Mouse (Mus musculus) layer of hippocampus, postnatal 25 days (tissue): ENCODE data around the gene Apoc3. TPM values are rescaled to one million over a fixed set of nuclear protein-coding genes. Genes with fewer than 3 reads are reported as not detected.

Experiments used
- DNase-seq, 2 experiments: peaks; one replicate each; pipeline ENCODE4 v3.0.0; 2022; ENCODE audit warnings: mixed read lengths in 2 of 2, low spot score in 1 of 2; ENCODE audit errors: extremely low spot score in 1 of 2
- total RNA-seq, 2 experiments: library from RNA; stranded (reverse); gene quantifications; 2 replicates each; pipeline ENCODE4 v1.2.3; 2021

Apoc3 gene
- total RNA-seq, 2 experiments from 2014 or later: 0.94 to 0.96 TPM

DNA sequence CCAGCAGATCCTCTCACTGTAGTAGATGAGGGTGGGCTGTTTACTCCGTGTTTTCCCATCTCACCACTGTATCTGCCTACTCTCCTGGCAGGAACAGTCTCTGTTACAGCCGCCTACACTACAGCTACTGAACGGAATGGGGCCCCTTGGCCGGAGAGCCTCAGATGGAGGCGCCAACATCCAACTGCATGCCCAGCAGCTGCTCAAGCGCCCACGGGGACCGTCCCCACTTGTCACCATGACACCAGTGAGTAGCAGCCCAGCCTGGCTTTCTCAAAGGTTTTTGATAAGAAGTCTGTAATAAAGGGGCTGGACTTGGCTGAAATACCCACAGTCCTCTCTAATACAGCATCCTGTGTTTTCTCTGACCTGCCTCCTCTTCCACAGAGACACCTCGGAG lies 37.0 kb downstream of the Apoc3 start:
- DNase-seq: no peak

DNA sequence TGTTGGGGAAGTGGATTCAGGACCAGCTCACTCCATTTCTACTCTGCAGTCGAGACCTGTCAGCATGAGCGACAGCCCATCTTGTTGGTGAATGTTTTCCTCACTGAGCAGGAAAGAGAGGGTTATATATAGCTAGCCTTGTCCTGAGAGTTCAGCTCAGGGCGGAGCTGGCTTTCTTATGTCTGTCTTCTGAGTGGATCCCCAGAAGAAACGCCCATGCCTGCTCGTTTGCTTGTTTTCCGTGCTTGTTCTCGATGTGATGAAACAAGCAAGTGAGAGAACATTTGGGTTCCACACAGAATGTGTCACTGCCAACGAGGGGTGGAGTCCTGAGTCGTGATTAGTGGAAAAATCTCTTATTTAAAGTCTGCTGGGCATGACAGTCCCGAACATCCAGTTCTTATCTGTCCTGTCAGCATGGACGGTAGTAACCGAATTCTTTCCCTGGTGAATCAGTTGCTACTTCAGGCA lies 38.7 kb downstream of the Apoc3 start:
- DNase-seq: no peak

DNA sequence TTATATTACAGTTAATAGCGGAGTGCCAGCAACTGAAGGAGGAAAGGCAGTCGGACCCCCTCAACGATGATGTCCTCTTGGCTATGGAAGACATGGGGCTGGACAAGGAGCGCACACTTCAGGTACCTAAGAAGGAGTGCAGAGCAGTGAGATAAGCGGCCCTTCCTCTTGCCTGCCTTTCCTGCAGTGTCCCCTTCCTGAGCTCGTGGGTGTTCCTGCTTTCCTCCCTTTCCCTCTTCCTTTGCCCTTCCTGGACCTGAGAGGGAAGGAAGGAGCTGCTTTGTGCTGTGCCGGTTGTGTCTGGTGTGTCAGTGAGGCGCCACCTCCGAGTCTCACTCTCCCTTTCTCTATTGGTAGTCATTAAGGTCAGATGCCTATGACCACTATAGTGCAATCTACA lies 40.6 kb downstream of the Apoc3 start:
- DNase-seq: no peak

DNA sequence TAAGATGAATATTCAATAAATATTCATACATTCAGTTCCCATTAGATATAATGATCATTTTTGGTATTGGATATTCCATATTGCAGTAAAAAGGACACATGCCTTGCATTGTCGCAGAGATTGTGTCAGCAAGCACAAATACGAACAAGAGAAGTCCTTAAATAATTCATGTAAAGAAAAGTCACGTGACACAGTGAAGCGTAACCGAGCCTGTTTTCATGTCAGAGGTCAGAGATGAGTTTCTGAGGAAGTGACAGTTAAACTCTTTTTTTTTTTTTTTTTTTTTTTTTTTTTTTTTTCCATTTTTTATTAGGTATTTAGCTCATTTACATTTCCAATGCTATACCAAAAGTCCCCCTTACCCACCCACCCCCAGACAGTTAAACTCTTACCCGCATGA lies 42.8 kb downstream of the Apoc3 start:
- no peak for DNase-seq

DNA sequence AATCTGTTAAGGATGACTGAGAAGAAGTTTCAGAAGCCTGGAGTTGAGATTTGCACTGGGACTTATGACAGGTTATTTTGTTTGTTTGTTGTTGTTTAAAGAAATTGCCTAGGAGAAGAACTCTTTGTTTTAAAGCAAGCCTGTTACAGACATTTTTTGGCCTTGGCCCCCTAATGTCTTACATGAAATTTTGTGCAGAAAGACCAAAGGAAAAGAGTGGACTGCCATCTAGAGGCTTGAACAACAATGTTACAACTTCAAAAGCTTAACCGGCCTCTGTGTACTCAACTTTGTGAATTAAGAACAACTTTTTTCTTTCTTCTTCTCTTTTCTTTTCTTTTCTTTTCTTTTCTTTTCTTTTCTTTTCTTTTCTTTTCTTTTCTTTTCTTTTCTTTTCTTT lies 43.8 kb downstream of the Apoc3 start:
- DNase-seq: no peak

DNA sequence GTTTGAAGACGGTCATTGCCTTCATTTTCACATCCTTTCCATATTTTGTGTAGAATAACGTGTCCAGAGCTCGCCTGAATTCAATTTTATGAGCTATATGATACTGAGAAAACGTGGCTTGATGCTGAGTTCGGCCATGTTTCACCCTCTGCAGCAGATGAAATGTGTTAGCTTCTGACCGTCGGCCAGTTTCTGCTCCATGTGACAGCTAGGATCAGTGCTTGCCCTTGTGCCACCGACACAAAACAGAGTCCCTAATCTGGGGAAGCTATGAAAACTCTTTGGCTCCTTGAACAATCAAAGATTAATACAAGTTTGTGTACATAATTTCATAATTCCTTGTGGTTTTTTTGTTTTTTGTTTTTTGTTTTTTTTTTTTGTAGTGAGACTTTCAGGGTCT lies 44.2 kb downstream of the Apoc3 start:
- DNase-seq: no peak

DNA sequence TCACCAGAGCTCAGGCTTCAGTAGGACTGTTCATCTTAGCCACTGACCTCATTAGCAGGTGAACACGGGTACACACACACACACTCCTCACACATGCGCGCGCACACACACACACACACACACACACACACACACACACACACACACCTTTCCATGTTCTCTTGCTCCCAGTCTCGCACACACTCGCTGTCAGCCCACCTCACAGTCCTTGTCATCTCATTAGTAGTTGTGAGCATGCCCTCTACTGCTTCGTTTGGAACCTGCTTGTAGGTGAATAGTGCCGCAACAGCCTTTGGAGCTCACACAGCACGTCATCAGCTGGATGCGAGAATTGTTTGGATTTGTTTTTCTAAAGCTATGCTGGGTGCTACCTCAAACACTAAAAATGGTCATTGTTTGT lies 46.1 kb downstream of the Apoc3 start:
- DNase-seq: no peak

DNA sequence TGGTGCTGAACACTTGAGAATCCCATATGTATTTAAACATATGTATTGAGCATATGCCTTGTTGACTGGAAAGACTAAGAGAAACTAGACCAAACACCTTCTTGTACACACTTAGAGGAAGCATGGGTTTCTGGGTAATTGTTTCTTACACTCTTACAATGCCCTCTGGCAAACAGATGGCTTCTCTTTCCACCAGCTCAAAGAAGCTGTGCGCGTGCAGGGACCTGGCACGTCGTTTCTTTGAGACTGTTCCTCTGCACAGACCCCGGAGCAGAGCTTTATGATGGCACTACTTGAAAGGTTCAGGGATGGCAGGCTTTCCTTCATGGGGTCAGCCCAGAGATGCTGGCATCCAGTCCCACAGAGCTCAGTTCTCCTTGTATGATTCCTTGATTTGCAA lies 46.5 kb downstream of the Apoc3 start:
- no peak for DNase-seq

DNA sequence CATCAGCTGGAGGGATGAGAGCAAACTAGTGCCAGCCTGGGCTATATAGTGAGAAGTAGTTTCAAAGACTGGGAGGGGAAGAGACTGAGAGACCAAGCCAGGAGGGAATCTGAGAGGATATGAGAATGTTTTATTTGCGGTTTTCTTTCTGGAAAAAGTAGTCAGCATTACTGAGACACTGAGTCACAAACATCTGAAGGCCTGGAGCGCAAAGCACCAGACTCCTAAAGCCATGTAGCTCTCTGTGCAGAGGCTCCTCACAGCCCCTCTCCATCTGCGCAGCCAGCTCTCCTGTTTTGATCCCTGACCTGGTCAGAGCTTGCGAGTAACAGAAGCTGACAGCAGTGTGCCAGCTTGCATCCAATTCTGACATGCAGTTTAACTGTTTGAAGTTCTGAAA lies 47.1 kb downstream of the Apoc3 start:
- DNase-seq: no peak

DNA sequence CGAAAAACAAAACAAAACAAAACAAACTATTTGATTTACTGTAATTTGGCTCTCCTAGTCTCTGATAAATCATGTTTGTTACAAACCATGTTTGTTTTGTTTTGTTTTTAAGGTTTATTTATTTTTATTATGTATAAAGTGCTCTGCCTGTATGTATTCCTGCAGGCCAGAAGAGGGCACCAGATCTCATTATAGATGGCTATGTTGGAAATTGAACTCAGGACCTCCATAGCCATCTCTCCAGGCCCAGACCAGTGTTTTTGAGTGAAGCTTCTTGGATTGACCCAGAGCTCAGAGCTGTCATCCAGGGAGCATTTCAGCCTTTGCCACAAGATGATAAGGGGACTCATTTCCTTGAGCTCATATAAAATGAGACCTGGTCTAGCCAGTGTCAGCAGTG lies 49.0 kb downstream of the Apoc3 start:
- no peak for DNase-seq

DNA sequence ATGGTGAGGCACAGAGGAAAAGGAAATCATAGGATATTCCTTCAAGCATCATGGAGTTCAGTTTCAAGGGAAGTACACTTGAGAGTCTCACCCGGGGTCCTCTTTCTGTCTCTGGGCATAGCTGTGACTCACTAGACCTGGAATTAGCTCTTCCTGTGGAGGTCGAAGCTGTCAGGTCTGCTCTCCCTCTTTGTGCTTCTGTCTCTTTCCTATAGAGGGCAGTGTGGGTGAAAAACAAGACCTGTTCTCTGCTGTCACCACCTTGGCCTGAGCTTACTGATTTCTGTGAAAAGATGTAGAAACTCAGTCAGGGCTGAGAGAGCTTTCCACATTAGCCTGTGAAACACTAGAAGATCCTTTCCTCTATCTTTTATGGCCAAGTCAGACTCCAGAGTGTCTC lies 50.2 kb downstream of the Apoc3 start:
- DNase-seq: no peak

DNA sequence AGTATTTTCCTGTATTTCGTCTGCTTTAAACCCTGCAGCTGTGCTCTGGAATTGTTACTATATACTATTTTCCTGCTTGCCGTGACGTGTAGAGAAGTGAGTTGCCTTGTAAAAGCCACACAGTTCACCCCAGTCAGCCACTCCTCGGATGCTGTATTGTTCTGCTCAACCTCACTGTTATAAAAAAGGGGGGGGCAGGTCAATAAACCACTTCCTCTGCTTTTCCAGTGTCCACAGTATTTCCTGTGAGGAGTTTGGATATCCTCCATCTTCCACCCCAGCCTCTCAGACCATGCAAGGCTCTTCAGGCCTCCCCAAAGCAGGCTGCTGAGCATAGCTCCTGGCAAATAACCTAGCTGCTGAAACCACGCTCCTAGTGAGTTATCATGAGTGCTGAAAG lies 50.9 kb downstream of the Apoc3 start:
- DNase-seq: no peak

Other genes starting within 250 kb of the Apoc3 start
- 100 to 1,000 TPM; 212 to 221 TPM for gene Pafah1b2, start 222.9 kb downstream of the Apoc3 start, total RNA-seq
- 100 to 1,000 TPM; 136 to 138 TPM for gene Sik3, start 222.8 kb downstream of the Apoc3 start, total RNA-seq
- gene Apoa1, start 7.1 kb downstream of the Apoc3 start, total RNA-seq: under 1 TPM in 1 of 2 experiments, not detected in 1; 0.44 TPM
- gene Apoa4, start 5.1 kb upstream of the Apoc3 start, total RNA-seq: not detected
- gene Apoa5, start 33.0 kb upstream of the Apoc3 start, total RNA-seq: not detected
- gene Zpr1, start 37.4 kb upstream of the Apoc3 start, total RNA-seq: 10 to 100 TPM; 32.3 to 32.4 TPM
- 10 to 100 TPM; 10.2 to 13.0 TPM for gene Bud13, start 47.4 kb upstream of the Apoc3 start, total RNA-seq
- gene 4931429L15Rik, start 84.3 kb upstream of the Apoc3 start, total RNA-seq: not detected